Mouse (Mus musculus) heart, embryonic 14.5 days (tissue): ENCODE results near the gene Cog4. TPM values are rescaled to one million over a fixed set of nuclear protein-coding genes. Genes with fewer than 3 reads are reported as not detected.
A peak's percentile ranks its signal among the peaks of the same experiment; 100 is the strongest.

Source experiments
- ATAC-seq: fragments of 200-750 bp; cut with Nextera tagmentation; 2 replicates; pipeline ENCODE4 v1.8.0; 2017; ENCODE audit warnings: low read depth, moderate TSS enrichment; ENCODE audit not compliant: insufficient number of reproducible peaks, insufficient read depth, low FRiP score
- H3K27ac ChIP-seq, 2 experiments: fragments of 200-500 bp in 1 of 2; fragments of 300-500 bp in 1 of 2; sonication (generic) in 1 of 2; replicated peaks in 1 of 2; 2 replicates each; pipeline ENCODE4 v1.5.1; 2012 to 2014; ENCODE audit warnings: low read depth in 2 of 2, low read length in 2 of 2, control low read depth in 1 of 2, mild to moderate bottlenecking in 1 of 2, mixed read lengths in 1 of 2; ENCODE audit not compliant: control insufficient read depth in 1 of 2, insufficient read depth in 1 of 2
- H3K27me3 ChIP-seq: fragments of 300-500 bp; sonication (generic); 2 replicates; pipeline ENCODE4 v1.6.1; 2014; ENCODE audit warnings: mild to moderate bottlenecking, low read length, control low read depth; ENCODE audit not compliant: control insufficient read depth, insufficient read depth
- H3K36me3 ChIP-seq: fragments of 300-500 bp; sonication (generic); 2 replicates; pipeline ENCODE4 v1.6.1; 2014; ENCODE audit warnings: mild to moderate bottlenecking, control low read depth, low read length, mixed read lengths; ENCODE audit not compliant: control insufficient read depth, insufficient read depth
- H3K4me1 ChIP-seq, 2 experiments: fragments of 200-500 bp in 1 of 2; fragments of 300-500 bp in 1 of 2; sonication (generic) in 1 of 2; 2 replicates each; pipeline ENCODE4 v1.6.1; 2012 to 2014; ENCODE audit warnings: low read length in 2 of 2, control low read depth in 1 of 2, mixed read lengths in 1 of 2; ENCODE audit not compliant: control insufficient read depth in 2 of 2, insufficient read depth in 2 of 2
- H3K4me2 ChIP-seq: fragments of 300-500 bp; sonication (generic); 2 replicates; pipeline ENCODE4 v1.6.1; 2014; ENCODE audit warnings: mild to moderate bottlenecking, low read length
- H3K4me3 ChIP-seq, 2 experiments: fragments of 200-500 bp in 1 of 2; fragments of 300-500 bp in 1 of 2; sonication (generic) in 1 of 2; 2 replicates each; pipeline ENCODE4 v1.5.1; 2012 to 2014; ENCODE audit warnings: low read length in 2 of 2, mild to moderate bottlenecking in 2 of 2, control low read depth in 1 of 2, low read depth in 1 of 2, moderate library complexity in 1 of 2; ENCODE audit not compliant: control insufficient read depth in 1 of 2, insufficient read depth in 1 of 2
- H3K9ac ChIP-seq: fragments of 300-500 bp; sonication (generic); 2 replicates; pipeline ENCODE4 v1.6.1; 2014; ENCODE audit warnings: mild to moderate bottlenecking, low read length
- H3K9me3 ChIP-seq: fragments of 300-500 bp; sonication (generic); 2 replicates; pipeline ENCODE4 v1.6.1; 2016; ENCODE audit warnings: low read length, control low read depth; ENCODE audit not compliant: control insufficient read depth
- WGBS: fragments of 180-500 bp; shearing (Covaris S2); extraction: QIAGEN DNeasy Blood & Tissue Kit; methylation state at CpG from one replicate; pipeline ENCODE4 v1.1.7; 2014; 5-methylcytosine and 5-hydroxymethylcytosine counted together
- polyA plus RNA-seq: library from polyadenylated mRNA; unstranded; fragments of >200 nt; fragmentation: Nextera tagmentation; extraction: Ambion mirVana; gene quantifications from 2 replicates; pipeline ENCODE4 v1.2.1, GENCODE M21; 2014

Gene Cog4
- polyA plus RNA-seq, 1 experiment from 2014 or later, result 62.0 TPM

DNA sequence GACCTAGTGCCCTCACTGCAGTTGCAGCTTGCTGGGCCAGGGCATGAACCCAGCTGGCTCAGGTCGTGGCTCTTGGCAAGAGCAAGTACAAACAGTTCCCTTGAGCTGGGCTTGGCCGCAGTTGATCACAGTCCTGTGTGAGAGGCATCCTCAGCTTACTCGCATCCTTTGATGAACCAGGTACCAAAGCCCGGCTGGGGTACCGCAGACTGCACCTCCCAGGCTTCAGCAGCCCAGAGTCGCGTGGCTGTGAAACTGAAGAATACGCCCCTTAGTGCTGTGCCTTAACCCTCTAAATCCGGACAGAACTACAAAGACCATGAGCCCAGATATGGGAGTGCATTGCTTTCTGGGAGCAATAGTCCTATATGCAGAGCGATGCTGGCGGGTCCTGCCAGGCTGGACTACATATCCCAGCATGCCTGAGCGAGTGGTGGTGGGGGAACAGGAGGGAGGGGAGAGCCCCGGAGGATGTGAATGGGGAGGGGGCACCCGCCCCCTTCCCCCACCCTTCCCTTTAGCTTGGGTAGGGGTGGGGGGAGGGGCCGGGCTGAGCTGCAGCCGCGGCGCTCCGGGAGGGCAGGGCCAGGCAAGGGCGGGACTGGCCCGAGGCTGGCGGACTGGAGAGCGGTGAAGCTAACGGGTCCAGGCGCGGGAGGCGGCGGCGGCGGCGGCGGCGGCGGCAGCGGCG is 73.1 kb downstream of the Cog4 start, which contains the start of gene St3gal2:
Gene St3gal2, plus strand, starts transcription at position 582 of the 691 bp plus-strand sequence.
- peak within 1 kb of the TSS; percentile 35 to 82 for H3K27ac ChIP-seq
- H3K9me3 ChIP-seq, result no peaks in the 10 kb centered on the region
- 2% methylated on average over 13 of the region's 36 CpGs for WGBS
- H3K4me3 ChIP-seq, result peak within 1 kb of the TSS; percentile 62 to 88
- ATAC-seq, result peak; percentile 98
- H3K4me2 ChIP-seq, result peak within 1 kb of the TSS; percentile 92
- H3K27me3 ChIP-seq, result no peaks in the 10 kb centered on the region
- H3K4me1 ChIP-seq, result peaks cover 18 to 22% of the 10 kb centered on the region in 2 experiments
- no peaks in the 10 kb centered on the region for H3K36me3 ChIP-seq
- peak within 1 kb of the TSS; percentile 93 for H3K9ac ChIP-seq

DNA sequence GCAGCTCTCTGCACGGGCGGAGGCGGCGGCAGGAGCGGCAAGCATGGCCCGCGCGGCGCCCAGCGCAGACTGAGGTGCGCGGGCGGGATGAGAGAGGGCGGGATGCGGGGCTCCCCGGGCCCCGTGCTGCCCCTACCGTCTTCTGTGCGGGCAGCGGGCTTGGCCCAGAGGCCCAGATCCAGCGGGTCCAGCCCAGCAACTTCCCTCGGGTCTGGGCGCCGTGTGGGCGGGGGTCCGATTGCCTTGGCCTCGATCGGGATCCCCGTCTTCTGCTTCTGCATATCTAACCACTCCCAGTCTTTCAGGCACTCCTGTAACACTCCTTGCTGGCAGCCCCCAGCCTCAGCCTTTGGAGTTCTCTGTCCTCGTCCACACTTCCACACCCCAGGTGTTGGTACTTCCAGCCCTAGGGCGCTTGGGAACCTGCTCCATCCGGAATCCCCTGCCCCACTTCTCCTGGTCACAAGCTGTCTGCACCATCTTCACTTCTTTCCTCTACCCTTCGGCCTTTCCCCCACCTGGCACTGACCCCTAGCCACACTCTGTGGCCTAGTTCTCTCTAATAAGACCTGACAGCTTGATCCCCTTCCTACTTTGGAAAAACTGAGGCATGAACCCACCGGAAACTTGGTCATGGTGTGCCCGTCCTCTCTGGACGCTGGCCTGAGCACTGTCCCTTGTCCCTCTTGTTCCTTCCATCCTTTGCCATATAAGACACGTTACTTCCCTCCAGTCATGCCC is 73.8 kb downstream of the Cog4 start:
- H3K36me3 ChIP-seq, result no peaks in the 10 kb centered on the region
- peak overlapping the region; percentile 93 for H3K9ac ChIP-seq
- peak overlapping the region; percentile 35 to 82 for H3K27ac ChIP-seq
- peak overlapping the region; percentile 62 to 88 for H3K4me3 ChIP-seq
- H3K27me3 ChIP-seq, result no peaks in the 10 kb centered on the region
- H3K4me2 ChIP-seq, result peak overlapping the region; percentile 92
- H3K4me1 ChIP-seq, result peaks cover 18 to 22% of the 10 kb centered on the region in 2 experiments
- ATAC-seq, result peak; percentile 45
- H3K9me3 ChIP-seq, result no peaks in the 10 kb centered on the region
- 3% methylated on average over 17 of the region's 37 CpGs for WGBS

DNA sequence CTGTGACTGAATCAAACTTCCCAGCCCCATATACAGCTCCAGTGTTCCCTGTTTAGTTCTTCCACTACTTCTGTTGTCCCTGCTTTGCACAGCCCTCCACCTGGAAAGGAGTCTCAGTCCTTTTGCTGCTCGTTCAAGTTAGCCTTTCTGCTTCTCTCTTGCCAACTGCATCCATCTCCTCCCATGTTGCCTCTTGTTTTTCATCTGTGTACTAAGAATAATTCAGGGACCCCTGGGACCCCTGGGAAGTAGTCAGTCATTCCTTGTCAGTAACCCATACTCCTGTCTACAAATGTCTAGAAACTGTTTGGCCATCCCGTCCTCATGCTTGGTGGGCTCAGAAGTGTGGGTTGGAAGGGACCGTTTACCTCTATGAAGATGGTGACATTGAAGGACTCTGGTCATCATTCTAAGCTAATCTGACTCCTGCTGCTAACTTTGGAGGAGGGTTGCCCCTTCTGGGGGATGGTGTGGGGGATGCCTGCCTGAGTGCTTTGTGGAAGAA is 74.4 kb downstream of the Cog4 start:
- no peaks in the 10 kb centered on the region for H3K36me3 ChIP-seq
- H3K27ac ChIP-seq, result peak overlapping the region; percentile 35 to 82
- no peak for ATAC-seq
- 14% methylated on average over 3 of the region's 3 CpGs for WGBS
- peak overlapping the region; percentile 93 for H3K9ac ChIP-seq
- H3K9me3 ChIP-seq, result no peaks in the 10 kb centered on the region
- peak overlapping the region; percentile 92 for H3K4me2 ChIP-seq
- no peaks in the 10 kb centered on the region for H3K27me3 ChIP-seq
- peaks cover 18 to 22% of the 10 kb centered on the region in 2 experiments for H3K4me1 ChIP-seq
- peak overlapping the region; percentile 62 to 88 for H3K4me3 ChIP-seq

DNA sequence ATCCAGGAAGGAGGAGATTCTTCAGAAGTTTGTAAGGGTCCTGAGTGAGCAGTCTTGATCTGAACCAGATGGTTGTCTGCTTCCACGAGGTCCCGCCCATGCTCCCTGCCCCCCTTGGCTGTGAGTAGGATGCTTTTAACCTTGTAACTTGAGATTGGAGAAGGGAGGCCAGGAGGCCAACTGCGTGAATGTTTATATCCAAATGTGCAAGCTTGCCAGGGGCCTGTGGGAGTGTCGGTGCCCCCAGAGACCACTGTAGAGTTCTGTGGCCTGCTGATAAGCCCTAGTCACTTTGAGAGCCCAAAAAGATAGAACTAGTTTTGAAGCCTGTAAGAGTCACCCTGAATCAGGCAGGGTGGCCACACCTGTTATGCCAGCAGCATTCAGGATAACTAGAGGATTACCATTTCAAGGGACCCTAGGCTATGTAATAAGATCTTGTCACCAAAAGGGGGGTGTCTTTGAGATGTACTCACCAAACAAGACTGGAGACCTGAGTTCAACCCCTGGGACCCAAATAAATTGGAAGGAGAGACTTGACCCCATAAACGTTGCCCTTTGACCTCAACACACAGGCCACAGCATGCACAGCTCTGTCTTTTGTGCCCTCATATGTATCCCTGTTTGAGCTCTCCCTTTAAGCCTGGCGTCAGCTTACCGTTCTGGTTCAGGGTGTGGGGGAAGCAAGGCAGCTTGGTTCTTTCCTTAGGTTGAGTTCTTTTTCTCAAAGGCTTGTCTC is 75.3 kb downstream of the Cog4 start:
- WGBS, result 25% methylated on average over 7 of the region's 7 CpGs
- peak overlapping the region; percentile 92 for H3K4me2 ChIP-seq
- no peak for ATAC-seq
- H3K36me3 ChIP-seq, result no peaks in the 10 kb centered on the region
- H3K4me1 ChIP-seq, result peaks cover 22 to 28% of the 10 kb centered on the region in 2 experiments
- H3K27me3 ChIP-seq, result no peaks in the 10 kb centered on the region
- peak overlapping the region; percentile 93 for H3K9ac ChIP-seq
- peak overlapping the region in 1 of 2 experiments; percentile 88; a peak in 2 of 4 replicates for H3K4me3 ChIP-seq
- peak overlapping the region in 1 of 2 experiments; percentile 82; a peak in 2 of 4 replicates for H3K27ac ChIP-seq
- no peaks in the 10 kb centered on the region for H3K9me3 ChIP-seq

DNA sequence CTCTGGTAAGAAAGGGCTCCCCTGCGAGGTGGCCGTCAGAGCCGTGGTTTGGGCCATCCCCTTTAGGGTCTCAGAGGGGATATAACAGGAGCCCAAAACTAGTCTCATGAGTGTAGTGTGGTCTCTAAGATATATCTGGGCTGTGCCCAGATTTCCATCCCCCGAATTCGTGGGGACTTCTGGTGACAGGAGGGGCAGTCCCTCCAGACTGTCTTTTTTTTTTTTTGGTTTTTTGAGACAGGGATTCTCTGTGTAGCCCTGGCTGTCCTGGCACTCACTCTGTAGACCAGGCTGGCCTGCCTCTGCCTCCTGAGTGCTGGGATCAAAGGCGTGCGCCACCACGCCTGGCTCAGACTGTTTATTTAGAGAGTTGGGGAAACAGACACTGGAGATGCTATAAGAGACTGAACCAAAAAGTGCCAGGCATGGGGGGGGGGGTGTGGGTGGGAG is 79.3 kb downstream of the Cog4 start:
- H3K9ac ChIP-seq, result no peak overlapping the region
- no peaks in the 10 kb centered on the region for H3K9me3 ChIP-seq
- H3K27ac ChIP-seq, result no peak overlapping the region
- no peak for ATAC-seq
- WGBS, result 76% methylated on average over 8 of the region's 8 CpGs
- H3K4me2 ChIP-seq, result no peak overlapping the region
- H3K27me3 ChIP-seq, result no peaks in the 10 kb centered on the region
- H3K4me3 ChIP-seq, result no peak overlapping the region
- no peaks in the 10 kb centered on the region for H3K36me3 ChIP-seq
- H3K4me1 ChIP-seq, result peaks cover 20 to 31% of the 10 kb centered on the region in 2 experiments

DNA sequence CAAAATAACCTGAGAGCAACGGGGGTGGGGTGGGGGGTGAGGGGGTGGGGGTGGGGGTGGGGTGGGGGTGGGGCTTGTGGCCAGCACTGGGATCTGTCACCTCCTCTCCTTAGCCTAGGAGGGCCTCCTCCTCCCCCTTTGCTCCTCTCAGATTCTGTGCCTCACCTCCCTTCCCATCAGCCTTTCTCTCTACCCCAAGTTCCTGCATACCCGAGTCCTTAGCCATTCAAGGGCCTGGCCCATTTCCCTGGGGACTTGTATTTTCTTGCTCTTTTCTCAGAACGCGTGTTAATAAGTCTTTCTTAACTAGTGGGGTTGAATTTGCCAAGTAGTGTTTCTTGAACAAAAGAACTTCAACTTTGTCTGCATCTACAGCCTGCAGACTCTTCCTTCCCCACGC is 80.3 kb downstream of the Cog4 start:
- H3K4me3 ChIP-seq, result no peak overlapping the region
- H3K9ac ChIP-seq, result 0 out of 2 replicates have a peak overlapping the region, but pooled peaks have one; percentile 13
- peaks cover 21 to 31% of the 10 kb centered on the region in 2 experiments for H3K4me1 ChIP-seq
- WGBS, result 47% methylated on average over 5 of the region's 5 CpGs
- no peaks in the 10 kb centered on the region for H3K36me3 ChIP-seq
- no peak overlapping the region for H3K4me2 ChIP-seq
- no peak for ATAC-seq
- H3K9me3 ChIP-seq, result no peaks in the 10 kb centered on the region
- H3K27me3 ChIP-seq, result no peaks in the 10 kb centered on the region
- H3K27ac ChIP-seq, result no peak overlapping the region

DNA sequence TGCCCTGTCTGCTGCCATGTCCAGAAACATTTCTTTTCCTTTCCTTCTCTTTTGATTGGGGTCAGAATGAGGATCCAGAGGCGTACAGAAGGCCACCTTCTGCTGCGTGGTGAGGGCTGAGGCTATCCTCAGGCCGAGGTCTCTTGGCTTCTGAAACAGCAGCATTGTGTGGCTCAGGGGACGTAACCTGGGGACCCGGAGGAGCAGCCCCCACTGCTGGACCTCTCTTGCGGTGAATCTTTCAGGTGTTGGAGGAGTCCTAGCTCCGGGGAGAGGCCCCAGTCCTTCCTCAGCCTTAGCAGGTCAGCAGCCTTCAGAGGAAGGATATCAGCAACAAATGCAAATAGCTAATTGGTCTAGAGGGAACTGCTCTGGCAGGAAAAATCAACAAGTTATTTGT is 82.0 kb downstream of the Cog4 start:
- 82% methylated on average over 7 of the region's 7 CpGs for WGBS
- H3K4me2 ChIP-seq, result no peak overlapping the region
- no peak overlapping the region for H3K4me3 ChIP-seq
- no peaks in the 10 kb centered on the region for H3K36me3 ChIP-seq
- no peaks in the 10 kb centered on the region for H3K9me3 ChIP-seq
- H3K27me3 ChIP-seq, result no peaks in the 10 kb centered on the region
- H3K9ac ChIP-seq, result no peak overlapping the region
- no peak for ATAC-seq
- H3K4me1 ChIP-seq, result peaks cover 21 to 37% of the 10 kb centered on the region in 2 experiments
- no peak overlapping the region for H3K27ac ChIP-seq
